Mouse (Mus musculus): ENCODE data around the gene Gpbar1.
"Not testable (repeated sequence)": the region's sequence is repeated elsewhere in the genome, so short reads cannot be mapped to it uniquely, and the experiment has no call there.

The Gpbar1 gene

DNA sequence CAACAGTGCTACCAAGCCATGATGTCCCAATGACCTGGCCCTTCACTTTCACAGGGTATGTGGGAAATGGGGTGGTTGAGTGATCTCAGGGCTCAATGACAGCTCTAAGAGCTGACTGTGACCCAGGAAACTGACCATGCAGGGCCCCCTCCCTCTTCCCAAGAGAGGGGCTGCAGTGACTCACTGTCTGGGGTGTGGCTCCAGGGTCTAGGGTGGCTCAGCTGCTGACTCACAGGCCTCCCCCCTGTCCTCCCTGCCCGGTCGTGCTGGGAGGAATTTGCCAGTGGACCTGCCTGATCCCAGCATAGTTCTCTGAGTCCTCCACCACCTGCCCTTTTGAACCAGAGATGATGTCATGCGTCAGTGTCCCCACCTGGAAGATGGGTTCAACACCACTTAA, 18.9 kb downstream of the Gpbar1 start:
- DNase-seq: no peak

DNA sequence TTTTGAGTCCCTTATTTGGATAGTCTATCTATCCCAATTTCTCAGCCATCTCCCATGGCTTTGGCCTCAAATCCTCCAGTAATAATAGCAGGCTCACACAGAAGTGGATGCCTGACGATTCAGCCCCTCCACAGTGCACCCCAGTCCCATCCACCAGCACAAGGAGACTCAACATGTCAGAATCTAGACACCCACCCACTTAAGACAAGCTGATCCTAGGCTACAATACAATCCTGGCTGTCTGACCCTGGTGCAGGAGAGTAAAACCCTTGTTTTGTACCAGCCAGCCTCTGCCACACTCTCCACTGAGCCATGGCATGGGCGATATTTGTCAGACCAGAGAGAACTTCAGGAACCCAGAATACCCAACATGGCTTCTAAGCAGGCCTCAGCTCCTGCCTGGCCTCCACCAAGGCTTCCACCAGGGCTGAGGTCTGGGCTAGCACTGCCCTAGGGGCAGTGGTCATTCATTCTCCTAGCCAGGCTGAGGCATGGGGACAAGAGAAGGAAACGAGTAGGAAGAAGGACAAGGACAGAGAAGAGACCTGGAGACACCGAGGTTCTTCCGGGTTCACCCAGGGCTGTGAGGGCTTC, 19.9 kb downstream of the Gpbar1 start:
- DNase-seq: no peak

DNA sequence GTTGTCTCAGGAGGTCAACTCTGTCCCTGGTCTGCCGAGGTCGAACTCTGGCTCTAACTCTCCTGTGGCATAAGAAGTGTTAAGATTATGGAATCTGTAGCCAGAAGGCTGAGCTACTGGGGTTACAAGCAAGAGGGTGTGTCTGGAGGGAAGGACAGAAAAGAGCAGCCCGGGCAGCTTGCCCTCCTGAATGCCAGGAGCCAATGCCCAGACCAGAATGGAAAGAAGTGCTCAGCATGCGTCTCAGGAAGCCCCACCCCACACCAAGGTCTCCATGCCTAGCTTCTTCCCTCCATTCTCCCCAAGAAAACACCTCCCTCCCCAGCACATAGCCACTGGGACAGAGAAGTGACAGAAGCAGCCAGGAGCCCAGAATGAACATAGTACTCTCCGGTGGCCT, 20.6 kb downstream of the Gpbar1 start:
- DNase-seq: no peak

DNA sequence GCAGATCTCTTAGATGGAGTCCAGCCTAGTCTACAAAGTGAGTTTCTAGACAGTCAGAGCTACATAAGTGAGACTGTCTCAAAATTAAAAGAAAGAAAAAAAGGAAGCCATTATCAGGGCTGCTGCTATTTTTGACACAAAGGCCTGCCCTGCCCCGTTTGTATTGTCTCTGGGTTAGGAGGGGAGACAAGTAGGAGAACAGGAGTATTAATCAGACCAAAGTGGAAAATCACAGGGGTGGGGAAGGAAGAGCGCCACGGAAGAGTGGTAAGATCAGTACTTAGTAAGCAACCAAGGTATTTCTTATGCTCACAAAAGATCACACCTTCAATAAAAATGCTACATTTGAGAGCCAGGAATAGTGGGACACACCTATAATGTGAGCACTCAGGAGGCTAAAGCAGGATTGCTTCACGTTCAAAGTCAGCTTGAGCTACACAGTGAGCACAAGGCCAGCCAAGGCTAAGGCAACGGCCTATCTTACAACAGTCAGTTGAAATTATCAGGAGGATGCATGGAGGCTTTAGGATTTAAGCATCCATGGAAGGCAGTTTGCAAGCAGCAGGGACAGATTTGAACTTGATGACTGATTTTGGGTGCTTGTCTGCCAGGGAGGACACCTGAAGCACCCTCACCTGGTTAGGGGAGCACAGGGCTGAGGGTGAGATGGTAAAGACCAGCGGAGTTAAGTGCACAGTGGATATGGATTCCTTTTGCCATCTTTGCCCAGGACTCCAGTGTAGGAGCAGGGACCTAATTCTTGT, 22.2 kb downstream of the Gpbar1 start:
- no peak for DNase-seq

DNA sequence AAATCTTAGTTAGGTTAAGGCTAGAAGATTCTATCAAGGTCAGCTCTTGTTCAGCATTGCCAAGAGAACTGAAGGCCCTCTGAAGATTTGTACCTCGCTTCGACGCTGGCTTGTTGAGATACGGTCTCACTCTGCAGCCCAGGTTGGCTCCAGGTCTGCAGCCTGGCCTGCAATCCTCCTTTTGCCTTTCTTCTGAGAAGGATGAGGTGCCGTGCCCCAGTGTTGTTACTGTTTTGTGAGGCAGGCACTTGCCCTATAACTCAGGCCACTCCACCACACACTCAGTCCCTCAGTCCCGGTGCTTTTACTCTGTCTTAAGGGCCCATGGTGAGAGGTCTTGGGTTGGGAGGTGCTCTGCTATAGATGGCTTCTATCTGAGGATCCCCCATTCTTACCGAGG, 23.9 kb downstream of the Gpbar1 start:
- no peak for DNase-seq

DNA sequence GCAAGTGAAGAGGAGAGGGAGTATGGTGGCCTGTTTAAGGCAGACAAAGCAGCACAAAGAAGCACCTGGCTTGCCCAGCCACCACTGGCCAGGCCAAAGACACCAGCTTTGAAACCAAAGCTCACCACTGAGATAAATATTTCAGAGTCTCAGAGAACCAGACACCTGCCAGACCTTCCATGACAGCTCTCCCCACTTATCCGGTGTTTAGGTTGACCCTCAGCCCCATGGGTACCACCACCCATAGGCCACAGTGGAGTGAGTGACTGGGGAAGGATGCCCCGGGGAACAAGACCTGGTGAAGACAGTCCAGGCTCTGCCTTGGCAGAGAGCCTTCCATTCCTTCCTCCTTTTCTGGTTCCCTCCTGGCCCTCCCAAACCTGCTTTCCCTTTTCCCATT, 24.5 kb downstream of the Gpbar1 start:
- DNase-seq: no peak

DNA sequence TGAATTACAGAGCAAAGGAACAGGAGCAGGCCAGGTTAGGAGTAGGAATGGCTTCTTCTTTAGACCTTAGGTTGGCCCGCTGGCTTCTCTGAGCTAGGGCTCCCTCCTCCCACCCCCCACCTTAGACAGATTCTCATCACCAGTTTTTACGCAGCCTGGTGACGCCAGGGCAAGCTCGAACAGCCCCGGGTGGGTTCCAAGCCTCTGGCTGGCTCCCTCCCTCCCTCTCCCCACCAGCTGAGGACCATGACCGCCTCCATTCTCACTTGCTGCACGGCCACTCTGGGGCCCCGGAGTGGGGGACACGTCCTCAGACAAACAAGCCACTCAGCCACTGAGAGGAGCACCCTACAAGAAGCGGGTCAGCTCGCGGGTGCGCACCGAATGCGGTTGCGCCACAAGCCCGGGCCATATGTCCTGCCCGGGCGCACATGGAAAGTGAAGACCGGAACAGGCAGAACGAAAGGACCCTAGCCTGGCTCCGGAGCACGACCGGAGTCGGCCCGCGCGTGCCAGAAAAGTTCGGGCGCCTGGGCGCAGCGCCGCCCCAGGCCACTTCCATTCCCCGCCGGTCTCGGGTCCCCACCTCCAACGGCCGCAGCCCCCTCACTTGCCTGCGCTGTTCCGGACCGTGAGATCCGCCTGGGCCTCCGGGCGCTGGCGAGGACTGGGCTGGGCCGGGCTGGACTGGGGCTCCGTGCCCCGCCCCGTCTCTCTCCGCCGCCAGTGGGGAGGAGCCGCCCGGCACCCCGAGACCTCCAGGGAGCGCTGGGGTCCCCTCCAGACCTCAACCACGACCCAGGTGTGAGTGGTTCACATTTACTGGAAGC, 25.4 kb downstream of the Gpbar1 start:
- DNase-seq: peak; percentile 56

DNA sequence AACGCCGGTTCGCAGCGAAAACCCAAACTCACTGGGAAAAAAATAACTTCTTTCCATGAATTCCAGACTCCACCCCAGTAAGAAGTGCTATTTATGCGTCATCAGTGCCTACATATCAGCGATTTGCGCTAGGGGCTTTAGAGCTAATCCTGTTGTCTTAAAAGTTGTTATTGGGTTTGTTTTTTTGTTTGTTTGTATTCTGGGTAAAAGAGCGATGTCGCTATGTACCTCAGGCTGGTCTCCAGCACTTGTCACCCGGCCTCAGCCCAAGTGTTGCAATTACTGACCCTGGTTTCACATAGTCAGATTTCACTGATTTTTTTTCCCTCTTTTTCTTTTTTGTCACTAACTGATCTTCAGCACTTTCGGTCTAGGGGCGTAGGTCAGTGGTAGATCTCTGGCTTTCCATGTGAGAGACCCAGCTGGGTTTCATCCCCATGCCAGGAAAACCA, 26.0 kb downstream of the Gpbar1 start:
- DNase-seq: no peak

DNA sequence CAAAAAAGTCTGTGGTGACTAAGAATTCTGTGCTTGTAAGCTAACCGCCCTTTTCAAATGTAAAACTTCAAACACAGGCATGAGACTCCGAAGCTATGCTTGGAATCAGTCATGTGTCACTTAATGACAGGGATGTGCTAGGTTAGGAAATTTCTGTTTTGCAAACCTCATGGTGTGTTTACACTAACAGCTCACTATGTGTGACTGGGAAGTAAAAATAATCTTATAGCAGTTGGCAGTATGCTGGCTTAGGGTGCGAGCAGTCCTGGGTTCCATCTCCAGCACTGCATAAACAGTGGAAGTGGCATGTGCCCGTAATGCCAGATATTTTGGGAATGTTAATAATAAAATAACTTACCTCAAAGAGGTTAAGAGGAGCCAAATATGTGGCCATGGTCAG, 26.6 kb downstream of the Gpbar1 start:
- no peak for DNase-seq

DNA sequence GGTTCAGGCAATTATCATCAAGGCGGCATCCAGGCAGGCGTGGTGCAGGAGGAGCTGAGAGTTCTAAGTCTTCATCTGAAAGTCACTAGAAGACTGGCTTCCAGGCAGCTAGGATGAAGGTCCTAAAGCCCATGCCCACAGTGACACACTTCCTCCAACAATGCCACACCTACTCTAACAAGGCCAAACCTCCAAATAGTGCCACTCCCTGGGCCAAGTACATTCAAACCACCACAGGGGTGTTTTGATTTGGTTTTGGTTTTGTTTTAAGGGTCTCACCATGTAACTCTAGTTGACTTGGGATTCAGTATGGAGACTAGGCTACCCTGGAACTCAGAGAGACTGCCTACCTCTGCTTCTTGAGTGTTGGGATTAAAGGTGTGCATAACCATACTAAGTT, 27.2 kb downstream of the Gpbar1 start, which contains the start of gene Tmbim1:
Tmbim1 (minus strand) TSS at position 101 of the 400 bp plus-strand sequence.
- no peak for DNase-seq

DNA sequence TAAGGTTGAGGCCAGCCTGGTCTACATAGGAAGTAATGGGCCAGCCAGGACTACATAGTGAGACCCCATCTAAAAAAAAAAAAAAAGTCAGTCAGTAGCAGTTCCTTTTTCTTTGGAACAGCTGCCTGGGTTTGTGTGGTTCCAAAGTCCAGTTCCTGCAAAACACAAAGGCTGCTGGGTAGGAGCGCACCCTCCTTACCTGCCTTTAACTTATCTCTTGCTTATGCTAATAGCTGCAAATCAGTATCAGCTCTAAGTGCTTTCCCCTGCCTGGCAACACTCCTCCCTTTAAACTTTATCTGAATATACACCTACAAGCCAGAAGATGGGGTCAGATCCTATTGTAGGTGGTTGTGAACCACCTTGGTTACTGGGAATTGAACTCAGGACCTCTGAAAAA, 28.8 kb downstream of the Gpbar1 start:
- no peak for DNase-seq

DNA sequence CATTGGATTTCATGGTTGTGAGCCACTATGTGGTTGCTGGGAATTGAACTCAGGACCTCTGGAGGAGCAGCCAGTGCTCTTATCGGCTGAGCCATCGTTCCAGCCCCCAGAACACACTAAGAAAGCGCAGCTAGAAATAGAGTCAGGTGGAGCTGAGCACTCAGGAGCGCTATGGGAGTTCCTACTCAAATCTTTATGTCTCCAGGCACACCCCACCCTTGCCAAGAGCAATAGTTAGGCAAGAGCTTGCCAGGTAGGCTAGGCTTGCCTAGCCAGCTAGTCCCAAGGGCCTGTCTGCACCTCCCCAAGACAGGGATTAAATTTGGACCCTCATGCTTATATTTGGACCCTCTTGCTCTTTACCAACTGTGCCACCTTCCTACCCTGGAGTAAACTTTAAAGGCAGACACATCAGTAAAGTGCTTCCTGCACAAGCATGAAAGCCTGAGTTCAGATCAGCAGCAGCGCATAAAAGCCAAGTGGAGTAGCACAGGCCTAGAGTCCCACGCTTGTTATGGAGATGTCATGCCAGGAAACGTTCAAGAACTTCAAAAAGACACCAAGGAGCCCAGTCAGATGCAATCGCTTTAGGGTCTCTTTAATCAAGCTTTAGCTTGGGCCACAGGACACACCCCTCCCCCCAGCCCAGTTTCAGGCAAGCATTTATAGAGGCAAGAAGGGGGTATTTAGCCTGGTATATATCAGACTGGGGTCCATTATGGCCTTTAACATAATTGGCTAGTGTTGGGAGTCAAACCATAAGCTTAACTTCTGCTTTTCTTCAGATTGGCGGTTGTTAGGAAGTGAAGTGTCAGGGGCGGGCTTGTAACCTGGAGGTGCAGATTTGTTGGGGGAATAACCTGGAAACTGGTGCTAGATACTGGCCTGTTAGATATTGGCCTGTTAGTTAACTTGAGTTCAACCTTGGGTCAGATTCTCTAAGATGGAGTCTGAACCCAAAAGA, 29.9 kb downstream of the Gpbar1 start:
- DNase-seq: no peak

DNA sequence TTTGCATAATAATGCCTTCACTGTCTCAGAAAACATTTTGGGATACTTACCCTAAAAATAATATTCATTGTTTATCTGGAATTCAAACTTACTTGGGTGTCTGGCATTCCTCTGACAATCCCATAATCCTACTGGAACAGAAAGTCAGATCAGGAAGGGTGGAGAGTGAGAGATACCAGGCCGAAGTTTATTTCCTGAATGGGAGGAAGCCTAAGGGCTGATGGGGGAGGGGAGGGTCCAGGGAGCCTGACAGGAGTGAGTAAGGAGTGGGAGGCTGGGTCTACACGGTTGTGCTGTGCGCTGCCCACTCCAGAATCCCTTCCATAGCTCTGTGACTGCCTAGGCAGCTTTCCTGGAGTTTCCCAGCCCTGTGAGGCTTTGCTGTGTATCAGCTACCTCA, 31.4 kb downstream of the Gpbar1 start:
- DNase-seq: no peak

DNA sequence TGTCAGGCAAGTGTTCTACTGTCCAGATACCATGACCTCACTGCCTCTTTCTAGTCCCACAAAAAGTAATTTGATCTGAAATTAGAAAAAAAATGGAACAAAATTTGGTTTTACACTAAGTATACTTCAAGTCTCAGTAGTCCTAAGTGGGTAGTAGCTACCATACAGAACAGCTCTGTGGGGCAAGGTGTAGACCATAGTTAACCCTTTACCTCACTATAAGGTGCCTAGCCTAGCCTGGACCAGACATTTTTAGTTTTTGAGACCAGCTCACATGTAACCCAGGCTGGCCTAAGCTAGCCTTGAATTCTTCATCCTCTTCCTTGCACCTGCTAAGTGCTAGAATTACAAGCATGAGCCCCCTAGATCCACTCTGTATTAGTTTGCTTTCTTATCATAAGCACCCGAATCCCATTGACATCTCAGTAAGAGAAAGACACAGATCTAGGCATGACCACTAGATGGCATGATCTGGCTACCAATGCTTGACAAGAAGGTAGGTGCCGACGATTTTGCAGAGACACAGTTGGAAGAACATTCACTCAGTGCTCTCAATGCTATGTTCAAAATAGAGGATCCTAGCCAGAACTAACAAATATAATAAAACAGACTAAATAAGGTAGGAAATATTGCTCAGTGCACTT, 34.8 kb downstream of the Gpbar1 start:
- peak; percentile 58 for DNase-seq

DNA sequence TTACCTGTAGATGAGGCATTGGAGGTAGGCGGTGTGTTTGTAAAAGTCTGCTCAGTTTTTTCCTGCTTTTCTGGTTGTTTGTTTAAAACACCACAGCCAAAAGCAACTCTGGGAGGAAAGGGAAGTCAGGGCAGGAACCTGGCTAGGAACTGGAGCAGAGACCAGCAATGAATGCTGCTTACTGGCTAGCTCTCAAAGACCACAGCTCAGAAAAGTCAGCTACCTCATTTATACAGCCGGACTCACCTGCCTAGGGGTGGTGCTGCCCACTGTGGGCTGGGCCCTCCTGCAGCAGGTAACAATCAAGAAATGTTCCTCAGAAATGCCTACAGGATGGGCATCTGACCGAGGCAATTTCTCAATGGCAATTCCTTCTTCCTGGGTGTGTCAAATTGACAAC, 36.4 kb downstream of the Gpbar1 start:
- DNase-seq: no peak

DNA sequence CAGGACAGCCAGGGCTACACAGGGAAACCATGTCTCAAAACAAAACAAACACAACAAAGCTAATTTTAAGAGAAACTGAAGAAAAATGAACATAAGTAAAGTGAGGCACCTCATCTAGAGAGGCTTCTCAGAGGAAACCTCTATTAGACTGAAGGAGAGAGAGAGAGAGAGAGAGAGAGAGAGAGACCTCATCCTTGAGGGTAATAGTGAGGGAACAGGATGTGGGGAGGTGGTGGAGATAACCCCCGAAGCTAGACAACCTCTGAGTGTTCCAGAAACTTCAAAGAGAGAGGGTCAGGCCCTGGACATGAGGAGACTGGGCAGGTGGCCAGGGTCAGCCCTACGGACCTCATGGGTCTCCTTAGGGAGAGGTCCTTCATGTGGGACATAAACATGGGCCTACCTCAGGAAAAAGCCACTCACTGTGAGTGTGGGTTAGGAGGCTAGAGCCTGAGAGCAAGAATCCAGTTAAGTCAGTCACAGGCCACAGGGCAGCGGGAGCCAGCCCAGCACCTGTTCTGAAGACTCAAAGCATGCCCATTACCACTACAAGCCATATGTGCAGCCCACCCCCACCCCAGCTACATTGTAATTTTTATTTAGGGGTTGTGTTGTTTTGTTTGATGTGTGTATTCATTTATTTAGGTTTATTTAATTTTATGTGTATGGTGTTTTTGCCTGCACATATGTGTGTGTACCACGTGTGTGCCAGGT, 37.9 kb downstream of the Gpbar1 start:
- DNase-seq: no peak

DNA sequence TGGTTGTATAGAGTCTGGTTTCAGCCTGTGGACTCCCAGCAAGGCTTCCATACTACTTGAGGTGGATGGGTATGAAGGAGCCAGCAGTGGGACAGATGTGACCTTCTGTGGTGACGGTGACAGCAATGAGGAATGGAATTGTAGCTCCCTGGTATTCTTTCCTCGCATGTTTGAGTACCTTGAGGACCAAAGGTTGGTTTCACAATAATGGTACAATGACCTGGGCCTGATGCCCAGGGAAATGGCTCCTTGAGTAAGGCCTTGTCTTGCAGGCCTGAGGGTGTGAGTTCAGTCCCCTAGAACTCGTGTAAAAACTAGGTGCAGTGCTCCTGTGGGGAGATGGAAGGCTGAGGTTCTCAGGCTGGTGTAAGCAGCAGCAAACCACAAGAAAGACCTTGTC, 40.4 kb downstream of the Gpbar1 start:
- DNase-seq: no peak

DNA sequence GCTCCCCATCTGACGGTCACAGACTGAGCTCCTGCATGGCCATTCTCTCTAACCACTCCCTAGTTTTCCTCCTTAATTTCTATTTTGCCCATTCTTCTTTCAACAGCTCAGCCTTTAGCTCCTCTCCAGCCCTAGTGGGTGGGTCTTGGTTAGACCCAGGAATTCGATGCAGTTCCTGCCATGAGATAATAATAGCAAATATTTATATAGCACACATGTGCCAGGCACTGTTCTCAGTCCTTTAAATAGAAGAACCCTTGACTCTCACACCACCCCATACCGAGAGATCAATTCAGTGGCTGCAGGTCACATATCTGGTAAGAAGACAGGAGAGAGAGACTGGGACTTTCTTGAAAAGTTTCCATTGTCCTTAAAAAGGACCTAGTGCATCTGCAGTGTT, 43.0 kb downstream of the Gpbar1 start:
- no peak for DNase-seq

DNA sequence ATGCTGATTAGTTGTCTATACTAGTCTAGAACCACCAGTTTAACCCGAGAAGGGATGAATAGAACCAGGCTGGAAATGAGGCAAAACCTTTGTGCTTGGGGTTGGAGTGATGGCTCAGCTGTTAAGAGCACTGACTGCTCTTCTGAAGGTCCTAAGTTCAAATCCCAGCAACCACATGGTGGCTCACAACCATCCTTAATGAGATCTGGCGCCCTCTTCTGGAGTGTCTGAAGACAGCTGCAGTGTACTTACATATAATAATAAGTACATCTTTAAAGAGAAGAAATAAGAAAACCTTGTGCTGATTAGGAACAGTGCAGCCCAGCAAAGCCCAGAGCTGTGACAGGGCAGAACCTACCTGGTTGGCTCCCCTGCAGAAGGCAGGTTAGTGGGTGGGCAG, 48.6 kb downstream of the Gpbar1 start:
- not testable (repeated sequence) for DNase-seq

Measured in cerebellum, adult 11 months (tissue).